Mouse (Mus musculus) spleen, adult 2 months (tissue): ENCODE results near the gene Capn13.

ENCODE experiments used
- CTCF ChIP-seq: fragments of 200-500 bp; IDR thresholded peaks from 2 replicates; pipeline ENCODE4 v1.5.1; 2011; ENCODE audit warnings: mild to moderate bottlenecking, inconsistent platforms; ENCODE audit not compliant: insufficient read depth, insufficient read length, insufficient replicate concordance; ENCODE audit errors: extremely low read depth
- POLR2A ChIP-seq: fragments of 200-500 bp; IDR thresholded peaks from 2 replicates; pipeline ENCODE4 v1.6.1; 2011; ENCODE audit warnings: low read depth, low read length, inconsistent platforms

DNA sequence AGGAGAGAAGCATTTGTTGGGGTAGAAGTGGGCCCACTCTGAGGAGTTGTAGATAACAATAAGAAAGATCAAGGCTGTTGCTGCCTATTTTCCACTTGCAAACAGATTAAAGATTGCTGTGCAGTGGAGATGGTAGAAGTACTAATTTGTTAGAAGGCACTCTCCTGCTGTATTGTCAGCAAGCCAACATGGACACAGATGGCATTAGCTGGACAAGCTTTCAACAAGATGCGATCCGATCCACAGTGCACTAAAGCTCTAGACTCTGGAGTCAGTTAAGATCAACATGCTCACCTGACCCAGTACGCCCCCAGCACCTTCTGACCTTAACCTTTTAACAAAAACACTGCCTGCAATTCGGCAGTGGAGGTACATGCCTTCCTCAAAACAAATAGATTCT, 92.0 kb downstream of the Capn13 start:
- no peak for TF ChIP-seq CTCF
- TF ChIP-seq POLR2A = no peak
